ENCODE assay signal across 9 mouse cellular contexts in genomic region chr7:34721650-34722048, GRCm38 (mm10).
DNase-seq lines count a peak whose midpoint lies in the region; TF ChIP-seq lines count a peak whose summit lies in the region.
"Had no signal": no experiment of that assay in that cellular context is flagged by ENCODE, and none has a peak within 500 bp of the region (broad histone marks: within the 10 kb centered on the region; RNA-seq: fewer than 3 reads in every experiment).

No protein-coding gene starts in this region.

- no peaks in the 10 kb centered on the region for H3K4me1 ChIP-seq in kidney, adult 2 months (ENCODE audit: control insufficient read depth, insufficient read depth, low read length)
- H3K4me1 ChIP-seq in limb, embryonic 10.5 days = peaks cover 36% of the 10 kb centered on the region

- peak; percentile 38 for DNase-seq in kidney, adult 2 months
- DNase-seq in kidney, adult 8-10 months = no peak
- DNase-seq in heart, adult 9 months (ENCODE audit: low spot score in 2 of 2) = peak; percentile 15 to 32
- DNase-seq in limb, embryonic 10.5 days (ENCODE audit: low spot score) = no peak
- peak; percentile 25 for DNase-seq in retina, embryonic 14.5 days (ENCODE audit: low spot score)
- DNase-seq in left cerebral cortex, postnatal 25 days (ENCODE audit: low spot score in 2 of 2) = no peak
- no peak for DNase-seq in thymus, postnatal 0 days (ENCODE audit: low spot score)
- DNase-seq in adrenal gland, adult 18-20 months (ENCODE audit: low spot score in 2 of 2) = no peak

- no peak overlapping the region for H3K4me3 ChIP-seq in kidney, adult 2 months (ENCODE audit: insufficient read depth, low read depth, low read length)
- H3K4me3 ChIP-seq in limb, embryonic 10.5 days = no peak overlapping the region
- H3K4me3 ChIP-seq: erythroblast, embryonic 14.5 days had no signal

- 39% methylated on average over 5 of the region's 5 CpGs for WGBS in kidney, adult 2 months
- WGBS in limb, embryonic 10.5 days = 18% methylated on average over 5 of the region's 5 CpGs

- no peak for TF ChIP-seq CTCF in kidney, adult 2 months (conservative IDR thresholded peaks at IDR 0.05; ENCODE audit: insufficient read depth, insufficient read length, low read depth, low read length)

- H3K27me3 ChIP-seq in kidney, adult 2 months (replicated peaks; ENCODE audit: control insufficient read depth, insufficient read depth, low read length) = no peaks in the 10 kb centered on the region
- peaks cover 14% of the 10 kb centered on the region; the same call in 1 of the 2 replicates for H3K27me3 ChIP-seq in limb, embryonic 10.5 days (ENCODE audit: low read depth, poor library complexity, severe bottlenecking)

- no peaks in the 10 kb centered on the region for H3K9me3 ChIP-seq in limb, embryonic 10.5 days (replicated peaks)

- no peaks in the 10 kb centered on the region for H3K36me3 ChIP-seq in kidney, adult 2 months (ENCODE audit: control insufficient read depth, insufficient read depth, low read length)
- no peaks in the 10 kb centered on the region for H3K36me3 ChIP-seq in limb, embryonic 10.5 days

- no peak overlapping the region for H3K27ac ChIP-seq in kidney, adult 2 months (ENCODE audit: insufficient read depth, low read depth, low read length)
- peak overlapping the region; percentile 42 for H3K27ac ChIP-seq in limb, embryonic 10.5 days

- TF ChIP-seq POLR2A in kidney, adult 2 months (IDR thresholded peaks at IDR 0.05; ENCODE audit: low read depth, low read length) = no peak

- intact Hi-C loops in left cerebral cortex, postnatal 25 days (cut with DNase I) = no loop called here

Comparison
In these comparisons a context has a peak if more than half of its experiments do, and no peak if none do; other contexts are left out.
1. DNase-seq: peak in kidney, adult 2 months (single experiment), heart, adult 9 months (2 of 2) and retina, embryonic 14.5 days (single experiment); none in kidney, adult 8-10 months (0 of 2), limb, embryonic 10.5 days (single experiment), left cerebral cortex, postnatal 25 days (0 of 2), thymus, postnatal 0 days (single experiment) and adrenal gland, adult 18-20 months (0 of 2).